Mouse (Mus musculus) CD4-positive, CD25-positive, alpha-beta regulatory T cell, adult 2 months (primary cell): ENCODE measurements around the gene Osbpl9.

Experiments used
- DNase-seq: peaks from one replicate; pipeline ENCODE4 v3.0.0-alpha.2; 2012; ENCODE audit warnings: low read depth, low spot score

The Osbpl9 gene

GRCm38 (mm10) chr4:109043294-109043693 lies 158.8 kb downstream of the Osbpl9 start:
- DNase-seq, result no peak

GRCm38 (mm10) chr4:109042739-109043138 lies 159.3 kb downstream of the Osbpl9 start:
- no peak for DNase-seq

DNA sequence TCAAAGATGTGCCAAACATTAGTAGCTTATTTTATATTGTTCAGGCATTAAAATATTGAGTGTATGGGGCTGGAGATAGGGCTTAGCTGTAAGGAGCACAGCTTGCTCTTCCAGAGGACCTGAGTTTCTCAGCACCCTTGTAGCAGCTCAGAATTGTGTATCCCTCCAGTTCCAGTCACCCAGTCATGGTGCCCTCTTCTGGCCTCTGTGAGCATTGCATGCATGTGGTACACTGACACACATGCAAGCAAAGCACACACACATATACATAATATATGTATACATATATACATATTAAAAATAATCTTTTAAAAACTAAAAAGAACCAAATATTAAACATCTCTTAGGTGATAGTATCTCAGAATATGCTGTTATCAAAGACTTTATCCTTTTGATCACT lies 165.7 kb downstream of the Osbpl9 start:
- DNase-seq, result peak; percentile 75

- no peak for DNase-seq
Observed at GRCm38 (mm10) chr4:109030266-109030665, 171.8 kb downstream of the Osbpl9 start.

DNA sequence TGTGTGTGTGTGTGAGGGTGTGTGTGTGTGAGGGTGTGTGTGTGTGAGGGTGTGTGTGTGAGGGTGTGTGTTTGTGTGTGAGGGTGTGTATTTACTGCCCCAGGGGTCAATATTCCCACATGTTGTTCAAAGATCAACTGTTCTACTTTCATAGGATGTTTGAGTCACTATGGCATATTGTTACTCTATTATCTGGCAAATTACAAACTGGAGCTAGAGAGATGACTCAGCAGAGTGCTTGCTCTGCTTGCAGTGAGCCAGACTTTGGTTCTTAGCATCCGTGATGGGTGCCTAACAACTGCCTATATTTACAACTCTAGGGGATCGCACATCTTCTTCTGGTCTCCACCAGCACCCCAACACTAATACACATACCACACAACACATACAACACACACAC lies 172.2 kb downstream of the Osbpl9 start:
- no peak for DNase-seq

GRCm38 (mm10) chr4:109026543-109026942 lies 175.5 kb downstream of the Osbpl9 start:
- no peak for DNase-seq

- DNase-seq, result no peak
Observed at GRCm38 (mm10) chr4:109025061-109025460, 177.0 kb downstream of the Osbpl9 start.

DNA sequence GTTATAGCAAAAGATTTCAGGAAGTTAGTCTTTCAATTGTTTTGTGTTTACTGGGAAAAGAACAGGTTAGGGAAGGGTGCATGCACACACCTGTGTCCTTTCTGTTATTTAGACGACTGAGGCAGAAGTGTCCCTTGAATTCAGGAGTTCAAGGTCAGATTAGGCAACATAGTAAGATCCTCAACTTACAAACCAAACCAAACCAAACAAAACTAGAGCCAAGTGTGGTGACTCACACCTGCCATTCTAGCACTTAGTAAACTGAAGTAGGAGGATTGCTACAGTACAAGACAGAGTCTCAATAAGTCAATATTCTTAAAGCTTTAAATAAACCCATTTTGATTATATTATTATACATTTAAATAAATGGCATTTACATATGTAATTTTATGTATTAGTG lies 180.1 kb downstream of the Osbpl9 start:
- no peak for DNase-seq

- DNase-seq, result no peak
Observed at GRCm38 (mm10) chr4:109019301-109019700, 182.8 kb downstream of the Osbpl9 start.

GRCm38 (mm10) chr4:109017441-109017840 lies 184.6 kb downstream of the Osbpl9 start:
- no peak for DNase-seq

DNA sequence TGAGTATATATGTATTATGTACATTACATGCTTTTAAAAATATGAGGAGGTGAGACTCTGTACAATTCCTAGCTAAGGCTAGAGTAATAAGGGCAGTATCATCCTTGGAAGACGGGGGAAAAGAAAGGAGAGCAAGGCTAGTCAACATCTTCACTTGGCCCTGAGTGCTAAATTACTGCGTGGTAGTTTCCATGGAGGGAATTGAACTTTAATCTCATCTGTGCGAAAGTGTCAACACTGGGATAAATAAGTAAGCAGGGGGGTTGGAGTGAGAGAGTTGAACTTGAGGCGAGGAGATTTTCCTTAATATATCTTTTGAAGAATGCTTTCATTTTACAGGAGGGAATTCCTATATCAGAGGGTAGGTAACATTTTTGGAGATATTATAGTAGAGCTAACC lies 188.0 kb downstream of the Osbpl9 start:
- no peak for DNase-seq
